Mouse (Mus musculus): ENCODE data around the gene Tmprss9. TPM values are rescaled to one million over a fixed set of nuclear protein-coding genes. Genes with fewer than 3 reads are reported as not detected.

Gene Tmprss9
- polyA plus RNA-seq (2017; shearing (Covaris generic)), result not detected

GRCm38 (mm10) chr10:80871581-80871980 is at the start of gene Tmprss9:
Tmprss9 (plus strand) TSS chr10:80871848.

GRCm38 (mm10) chr10:80826151-80827062 is 45.2 kb upstream of the Tmprss9 start, which contains the start of gene Oaz1:
Oaz1 (plus strand) TSS chr10:80826656.

GRCm38 (mm10) chr10:80843931-80844547 is 27.6 kb upstream of the Tmprss9 start, which contains the start of gene Lingo3:
Lingo3 (minus strand) TSS chr10:80844039.

GRCm38 (mm10) chr10:80854913-80855748 is 16.5 kb upstream of the Tmprss9 start, which contains the start of the genes Lsm7 and Sppl2b:
Lsm7 (minus strand) TSS chr10:80855209.
Sppl2b (plus strand) TSS chr10:80855275.

GRCm38 (mm10) chr10:80900318-80901247 is 28.9 kb downstream of the Tmprss9 start, which contains the start of gene Timm13:
Timm13 (minus strand) TSS chr10:80900969.

GRCm38 (mm10) chr10:80917779-80918434 is 46.3 kb downstream of the Tmprss9 start, which contains the start of gene Lmnb2:
Lmnb2 (minus strand) TSS chr10:80918245.

GRCm38 (mm10) chr10:80929299-80930226 is 57.9 kb downstream of the Tmprss9 start, which contains the start of gene Gadd45b:
Gadd45b (plus strand) TSS chr10:80930073.

Other genes with a start within 250 kb of the Tmprss9 start
- gene Csnk1g2, start 249.0 kb upstream of the Tmprss9 start, polyA plus RNA-seq (2017; shearing (Covaris generic)), result 338 TPM
- gene Btbd2, start 214.8 kb upstream of the Tmprss9 start, polyA plus RNA-seq (2017; shearing (Covaris generic)), result 16.0 TPM
- gene Mknk2, start 193.7 kb upstream of the Tmprss9 start, polyA plus RNA-seq (2017; shearing (Covaris generic)), result 200 TPM
- 123 TPM for gene Mob3a, start 169.9 kb upstream of the Tmprss9 start, polyA plus RNA-seq (2017; shearing (Covaris generic))
- 72.1 TPM for gene Izumo4, start 169.7 kb upstream of the Tmprss9 start, polyA plus RNA-seq (2017; shearing (Covaris generic))
- 70.3 TPM for gene Ap3d1, start 129.6 kb upstream of the Tmprss9 start, polyA plus RNA-seq (2017; shearing (Covaris generic))
- gene Dot1l, start 116.6 kb upstream of the Tmprss9 start, polyA plus RNA-seq (2017; shearing (Covaris generic)), result 52.5 TPM
- 57.5 TPM for gene Sf3a2, start 73.7 kb upstream of the Tmprss9 start, polyA plus RNA-seq (2017; shearing (Covaris generic))
- gene Plekhj1, start 73.2 kb upstream of the Tmprss9 start, polyA plus RNA-seq (2017; shearing (Covaris generic)), result 202 TPM
- gene Amh, start 66.6 kb upstream of the Tmprss9 start, polyA plus RNA-seq (2017; shearing (Covaris generic)), result not detected
- gene Jsrp1, start 58.4 kb upstream of the Tmprss9 start, polyA plus RNA-seq (2017; shearing (Covaris generic)), result 2.0 TPM
- gene Oaz1, start 45.2 kb upstream of the Tmprss9 start, polyA plus RNA-seq (2017; shearing (Covaris generic)), result 2,187 TPM
- 0.11 TPM for gene Lingo3, start 27.8 kb upstream of the Tmprss9 start, polyA plus RNA-seq (2017; shearing (Covaris generic))
- 76.0 TPM for gene Lsm7, start 16.6 kb upstream of the Tmprss9 start, polyA plus RNA-seq (2017; shearing (Covaris generic))
- 18.4 TPM for gene Sppl2b, start 16.6 kb upstream of the Tmprss9 start, polyA plus RNA-seq (2017; shearing (Covaris generic))
- gene Timm13, start 29.1 kb downstream of the Tmprss9 start, polyA plus RNA-seq (2017; shearing (Covaris generic)), result 151 TPM
- 18.5 TPM for gene Lmnb2, start 46.4 kb downstream of the Tmprss9 start, polyA plus RNA-seq (2017; shearing (Covaris generic))
- gene Gadd45b, start 58.2 kb downstream of the Tmprss9 start, polyA plus RNA-seq (2017; shearing (Covaris generic)), result 743 TPM
- gene Gng7, start 143.1 kb downstream of the Tmprss9 start, polyA plus RNA-seq (2017; shearing (Covaris generic)), result 0.55 TPM
- not detected for gene Diras1, start 153.8 kb downstream of the Tmprss9 start, polyA plus RNA-seq (2017; shearing (Covaris generic))
- 11.1 TPM for gene Slc39a3, start 165.6 kb downstream of the Tmprss9 start, polyA plus RNA-seq (2017; shearing (Covaris generic))
- gene Sgta, start 188.3 kb downstream of the Tmprss9 start, polyA plus RNA-seq (2017; shearing (Covaris generic)), result 65.6 TPM
- 4.3 TPM for gene Thop1, start 198.2 kb downstream of the Tmprss9 start, polyA plus RNA-seq (2017; shearing (Covaris generic))
- not detected for gene Creb3l3, start 227.0 kb downstream of the Tmprss9 start, polyA plus RNA-seq (2017; shearing (Covaris generic))
- 139 TPM for gene Map2k2, start 234.1 kb downstream of the Tmprss9 start, polyA plus RNA-seq (2017; shearing (Covaris generic))

All from effector memory CD4-positive, alpha-beta T cell, adult 7 months (primary cell).